Mouse (Mus musculus) neural tube, embryonic 14.5 days (tissue): Measurements from ENCODE around the gene Rasl11b. TPM values are rescaled to one million over a fixed set of nuclear protein-coding genes. Genes with fewer than 3 reads are reported as not detected.

Source experiments
- ATAC-seq: fragments of 200-750 bp; cut with Nextera tagmentation; 2 replicates; pipeline ENCODE4 v1.8.0; 2017; ENCODE audit warnings: low read depth, mild to moderate bottlenecking, moderate TSS enrichment, moderate library complexity
- H3K27ac ChIP-seq: fragments of 300-500 bp; sonication (generic); 2 replicates; pipeline ENCODE4 v1.5.1; 2014; ENCODE audit warnings: low read depth, mild to moderate bottlenecking, control low read depth, low read length, moderate library complexity, mixed read lengths
- H3K27me3 ChIP-seq: fragments of 300-500 bp; sonication (generic); 2 replicates; pipeline ENCODE4 v1.6.1; 2014; ENCODE audit warnings: low read length; ENCODE audit not compliant: control insufficient read depth, insufficient read depth
- H3K36me3 ChIP-seq: fragments of 300-500 bp; sonication (generic); 2 replicates; pipeline ENCODE4 v1.6.1; 2014; ENCODE audit warnings: low read length, mixed read lengths; ENCODE audit not compliant: control insufficient read depth, insufficient read depth
- H3K4me1 ChIP-seq: fragments of 300-500 bp; sonication (generic); 2 replicates; pipeline ENCODE4 v1.6.1; 2014; ENCODE audit warnings: low read length; ENCODE audit not compliant: control insufficient read depth, insufficient read depth
- H3K4me2 ChIP-seq: fragments of 300-500 bp; sonication (generic); 2 replicates; pipeline ENCODE4 v1.6.1; 2014; ENCODE audit warnings: mild to moderate bottlenecking, low read depth, low read length, control low read depth
- H3K4me3 ChIP-seq: fragments of 300-500 bp; sonication (generic); 2 replicates; pipeline ENCODE4 v1.5.1; 2014; ENCODE audit warnings: low read depth, low read length, control low read depth, mixed read lengths
- H3K9ac ChIP-seq: fragments of 300-500 bp; sonication (generic); replicated peaks from 2 replicates; pipeline ENCODE4 v1.6.1; 2014; ENCODE audit warnings: low read depth, mild to moderate bottlenecking, control low read depth, low read length, mixed read lengths
- H3K9me3 ChIP-seq: fragments of 300-500 bp; sonication (generic); 2 replicates; pipeline ENCODE4 v1.6.1; 2016; ENCODE audit warnings: low read length; ENCODE audit not compliant: control insufficient read depth
- WGBS: fragments of 180-500 bp; shearing (Covaris S2); extraction: QIAGEN DNeasy Blood & Tissue Kit; methylation state at CpG from one replicate; pipeline ENCODE4 v1.1.7; 2014; 5-methylcytosine and 5-hydroxymethylcytosine counted together
- polyA plus RNA-seq: library from polyadenylated mRNA; unstranded; fragments of >200 nt; fragmentation: Nextera tagmentation; extraction: Ambion mirVana; gene quantifications from 2 replicates; pipeline ENCODE4 v1.2.1, GENCODE M21; 2014

Rasl11b gene
- polyA plus RNA-seq, 1 experiment from 2014 or later, result 9.9 TPM

GRCm38 (mm10) chr5:74209640-74210039 lies 14.6 kb downstream of the Rasl11b start:
- 83% methylated on average over 4 of the region's 4 CpGs for WGBS
- ATAC-seq, result no peak

GRCm38 (mm10) chr5:74211346-74211745 lies 16.3 kb downstream of the Rasl11b start:
- no peaks in the 10 kb centered on the region for H3K4me1 ChIP-seq
- ATAC-seq, result no peak

More at GRCm38 (mm10) chr5:74209640-74210039, 14.6 kb downstream of the Rasl11b start:
- Histone ChIP-seq H3K36me3 (no peaks in the 10 kb centered on the region), H3K27me3 (no peaks in the 10 kb centered on the region), H3K9ac (no peak overlapping the region), H3K4me3 (no peak overlapping the region), H3K27ac (no peak overlapping the region), H3K9me3 (no peaks in the 10 kb centered on the region), H3K4me2 (no peak overlapping the region), H3K4me1 (no peaks in the 10 kb centered on the region)

DNA sequence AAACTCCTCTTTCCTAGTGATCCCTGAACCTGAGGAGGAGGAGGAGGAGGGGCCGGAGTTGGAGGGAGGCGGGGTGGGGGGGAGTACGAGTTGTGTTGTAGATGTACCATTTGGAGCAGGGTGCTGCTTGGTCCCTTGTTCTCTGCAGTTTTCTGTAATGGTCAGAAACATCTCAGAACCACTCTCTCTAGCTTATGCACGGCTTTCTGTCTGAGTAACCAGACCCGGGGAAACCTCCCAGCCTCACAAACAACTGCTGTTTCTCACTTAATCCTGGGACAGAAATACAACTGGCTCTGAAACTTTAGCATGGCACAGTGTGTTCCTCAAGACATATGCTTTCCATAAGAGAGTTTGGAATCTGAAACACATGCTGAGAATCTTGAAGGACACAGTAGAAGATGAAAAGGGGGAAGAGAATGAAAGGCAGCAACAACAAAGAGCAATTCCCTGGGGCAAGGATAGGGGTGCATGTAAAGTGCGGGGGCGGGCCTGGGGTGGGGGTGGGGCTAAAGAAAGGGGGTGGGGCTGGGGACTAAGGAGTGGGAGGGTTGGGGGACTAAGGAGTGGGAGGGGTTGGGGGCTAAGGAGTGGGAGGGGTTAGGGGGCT lies 19.5 kb downstream of the Rasl11b start:
- Histone ChIP-seq H3K36me3 (no peaks in the 10 kb centered on the region), H3K27me3 (no peaks in the 10 kb centered on the region), H3K4me3 (no peak overlapping the region), H3K4me2 (no peak overlapping the region), H3K9me3 (no peaks in the 10 kb centered on the region), H3K9ac (no peak overlapping the region), H3K4me1 (no peaks in the 10 kb centered on the region), H3K27ac (no peak overlapping the region)
- no peak for ATAC-seq
- WGBS, result 5% methylated on average over 7 of the region's 7 CpGs

More at GRCm38 (mm10) chr5:74211346-74211745, 16.3 kb downstream of the Rasl11b start:
- H3K27ac ChIP-seq, result no peak overlapping the region
- no peaks in the 10 kb centered on the region for H3K9me3 ChIP-seq
- no peak overlapping the region for H3K9ac ChIP-seq
- H3K4me3 ChIP-seq, result no peak overlapping the region
- no peaks in the 10 kb centered on the region for H3K36me3 ChIP-seq
- 74% methylated on average over 11 of the region's 11 CpGs for WGBS
- H3K4me2 ChIP-seq, result no peak overlapping the region
- no peaks in the 10 kb centered on the region for H3K27me3 ChIP-seq

- Histone ChIP-seq H3K36me3 (no peaks in the 10 kb centered on the region), H3K9me3 (no peaks in the 10 kb centered on the region), H3K27me3 (no peaks in the 10 kb centered on the region), H3K27ac (no peak overlapping the region), H3K9ac (no peak overlapping the region), H3K4me1 (no peaks in the 10 kb centered on the region), H3K4me2 (no peak overlapping the region), H3K4me3 (no peak overlapping the region)
- ATAC-seq, result no peak
- 20% methylated on average over 4 of the region's 4 CpGs for WGBS
Observed at GRCm38 (mm10) chr5:74215125-74215524, 20.0 kb downstream of the Rasl11b start.

DNA sequence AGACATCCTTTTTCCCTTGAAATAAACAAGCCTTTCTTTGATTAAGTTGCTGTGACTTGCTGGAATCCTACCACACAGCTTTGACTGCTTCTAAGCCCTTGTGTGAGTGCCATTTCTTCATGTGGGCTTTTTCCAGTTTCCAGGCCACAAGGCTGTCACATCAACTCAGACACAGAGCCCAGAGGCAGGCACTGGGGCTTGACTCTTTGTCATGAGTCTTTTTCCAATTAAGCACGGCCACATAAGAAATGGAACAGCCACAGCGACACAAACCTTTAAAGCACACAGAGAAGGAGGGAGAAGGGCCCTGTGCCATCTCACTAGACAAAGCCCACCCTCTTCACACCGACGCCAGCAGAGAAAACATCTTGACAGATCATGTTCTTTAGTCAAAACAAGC lies 23.4 kb downstream of the Rasl11b start:
- Histone ChIP-seq H3K9ac (no peak overlapping the region), H3K27me3 (no peaks in the 10 kb centered on the region), H3K36me3 (no peaks in the 10 kb centered on the region), H3K4me1 (no peaks in the 10 kb centered on the region), H3K9me3 (no peaks in the 10 kb centered on the region), H3K4me2 (no peak overlapping the region), H3K27ac (no peak overlapping the region), H3K4me3 (no peak overlapping the region)
- ATAC-seq, result no peak
- WGBS, result 57% methylated on average over 4 of the region's 4 CpGs

DNA sequence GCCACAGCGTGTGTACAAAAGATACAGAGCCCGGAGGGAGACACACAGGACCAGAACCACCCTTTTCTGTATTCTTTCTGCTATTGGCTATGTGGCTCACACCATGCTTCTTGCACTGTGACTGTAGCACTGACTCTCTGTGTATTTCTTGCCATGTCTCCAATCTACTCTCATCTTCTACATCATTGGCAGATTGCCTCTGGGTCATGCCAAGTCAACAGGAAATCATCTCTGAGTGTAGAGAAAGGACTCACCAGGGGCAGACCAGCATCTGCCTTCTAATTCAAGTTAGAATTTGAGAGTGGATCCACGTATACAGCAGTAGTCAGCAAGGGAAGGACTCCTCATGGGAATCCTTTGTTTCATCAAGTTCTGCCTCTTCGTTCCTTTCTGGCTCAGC lies 27.5 kb downstream of the Rasl11b start:
- H3K27ac ChIP-seq, result no peak overlapping the region
- H3K4me1 ChIP-seq, result no peaks in the 10 kb centered on the region
- no peak for ATAC-seq
- 78% methylated on average over 4 of the region's 4 CpGs for WGBS
- H3K4me3 ChIP-seq, result no peak overlapping the region
- H3K36me3 ChIP-seq, result no peaks in the 10 kb centered on the region
- H3K27me3 ChIP-seq, result no peaks in the 10 kb centered on the region
- H3K9me3 ChIP-seq, result no peaks in the 10 kb centered on the region
- no peak overlapping the region for H3K4me2 ChIP-seq
- H3K9ac ChIP-seq, result no peak overlapping the region

DNA sequence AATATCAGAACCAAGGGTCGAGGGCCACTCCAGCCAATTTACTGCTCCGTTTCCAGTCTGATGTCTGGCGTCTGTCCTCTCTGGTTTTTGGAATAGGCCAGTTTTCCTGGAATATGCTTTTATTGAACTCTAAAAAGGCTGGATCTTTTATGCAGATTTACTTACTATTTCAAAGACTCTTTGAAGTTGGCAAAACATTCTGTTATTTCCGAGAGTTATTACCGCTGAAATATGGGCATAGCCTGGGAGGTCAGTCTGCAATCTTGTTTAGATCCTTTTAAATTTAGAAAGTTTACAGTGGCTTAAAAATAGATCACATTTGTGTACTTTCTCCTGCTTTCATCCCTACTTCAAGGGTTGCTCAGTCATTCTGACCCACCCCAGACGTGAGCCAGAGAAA lies 29.4 kb downstream of the Rasl11b start:
- Histone ChIP-seq H3K4me2 (no peak overlapping the region), H3K27me3 (no peaks in the 10 kb centered on the region), H3K9me3 (no peaks in the 10 kb centered on the region), H3K9ac (no peak overlapping the region), H3K4me1 (no peaks in the 10 kb centered on the region), H3K4me3 (no peak overlapping the region), H3K36me3 (no peaks in the 10 kb centered on the region), H3K27ac (no peak overlapping the region)
- ATAC-seq, result no peak
- WGBS, result 90% methylated on average over 6 of the region's 6 CpGs

DNA sequence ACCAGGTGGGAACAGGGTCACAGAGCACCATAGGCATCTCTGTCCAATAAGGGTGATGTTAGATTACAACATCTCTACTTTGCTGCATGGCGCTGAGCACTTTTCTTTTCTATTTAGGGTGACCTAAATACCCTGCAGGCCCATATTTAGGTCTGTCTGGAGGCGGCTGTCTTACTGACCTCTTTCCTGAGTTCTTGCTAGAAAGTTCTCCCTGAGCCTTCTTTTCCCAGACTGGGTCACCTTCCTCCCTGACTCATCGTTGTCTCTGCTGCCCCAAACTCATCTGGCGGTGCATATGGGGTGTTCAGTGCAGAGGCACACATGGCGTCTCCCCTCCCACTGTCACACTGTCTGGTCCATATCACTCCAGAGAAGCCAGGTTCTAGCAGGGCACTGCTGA lies 31.1 kb downstream of the Rasl11b start:
- 96% methylated on average over 5 of the region's 5 CpGs for WGBS

GRCm38 (mm10) chr5:74227352-74227751 lies 32.3 kb downstream of the Rasl11b start:
- no peak for ATAC-seq

More for the DNA sequence above, 31.1 kb downstream of the Rasl11b start:
- H3K4me3 ChIP-seq, result no peak overlapping the region
- no peak overlapping the region for H3K4me2 ChIP-seq
- ATAC-seq, result no peak
- no peak overlapping the region for H3K9ac ChIP-seq
- no peaks in the 10 kb centered on the region for H3K36me3 ChIP-seq
- H3K27me3 ChIP-seq, result no peaks in the 10 kb centered on the region
- H3K4me1 ChIP-seq, result no peaks in the 10 kb centered on the region
- no peaks in the 10 kb centered on the region for H3K9me3 ChIP-seq
- H3K27ac ChIP-seq, result no peak overlapping the region

More at GRCm38 (mm10) chr5:74227352-74227751, 32.3 kb downstream of the Rasl11b start:
- Histone ChIP-seq H3K27me3 (no peaks in the 10 kb centered on the region), H3K4me2 (no peak overlapping the region), H3K4me1 (no peaks in the 10 kb centered on the region), H3K36me3 (no peaks in the 10 kb centered on the region), H3K9ac (no peak overlapping the region), H3K4me3 (no peak overlapping the region), H3K27ac (no peak overlapping the region), H3K9me3 (no peaks in the 10 kb centered on the region)
- 94% methylated on average over 6 of the region's 6 CpGs for WGBS
